Mouse (Mus musculus) cerebellum, adult 2 months (tissue): ENCODE measurements around the gene Tnfrsf22.

Source experiments
- CTCF ChIP-seq: fragments of 200-500 bp; IDR thresholded peaks from 2 replicates; pipeline ENCODE4 v1.5.1; 2011; ENCODE audit warnings: low read depth, mild to moderate bottlenecking, control low read depth, low read length, moderate library complexity, borderline replicate concordance; ENCODE audit not compliant: insufficient read depth
- POLR2A ChIP-seq: fragments of 200-500 bp; IDR thresholded peaks from 2 replicates; pipeline ENCODE4 v1.6.1; 2011; ENCODE audit warnings: low read length, control low read depth, borderline replicate concordance; ENCODE audit not compliant: insufficient read depth

DNA sequence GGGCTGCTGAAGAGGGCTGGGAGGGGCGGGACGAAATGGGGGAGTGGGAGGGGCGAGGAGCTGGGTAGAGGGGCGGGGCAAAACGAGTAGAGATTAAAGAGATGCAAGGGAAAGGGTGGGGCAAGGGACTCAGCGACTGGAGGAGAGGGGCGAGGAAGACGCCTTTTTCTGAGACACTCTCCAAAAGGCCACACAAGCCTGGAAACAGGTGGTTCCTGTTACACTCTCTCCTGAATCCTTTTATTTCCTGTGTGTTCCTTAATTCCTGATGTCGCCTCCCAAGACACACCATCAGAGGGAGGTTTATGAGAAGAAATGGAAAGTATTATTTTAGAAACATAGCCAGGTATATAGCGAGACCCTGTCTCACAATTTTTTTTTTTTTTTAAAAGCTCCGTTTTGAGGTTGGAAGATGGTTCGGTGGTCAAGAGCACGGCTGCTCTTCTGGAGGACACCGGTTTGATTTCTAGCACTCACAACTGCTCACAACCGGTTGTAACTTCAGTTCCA lies 49.2 kb downstream of the Tnfrsf22 start:
- TF ChIP-seq POLR2A: no peak
- no peak for TF ChIP-seq CTCF
